Mouse (Mus musculus): ENCODE results near the gene Acadvl.

Acadvl gene

GRCm38 (mm10) chr11:70014880-70015558 lies at the start of gene Acadvl:
TSS of gene Acadvl (minus strand) at chr11:70015411.
- peak; percentile 92 to 95 for DNase-seq

DNA sequence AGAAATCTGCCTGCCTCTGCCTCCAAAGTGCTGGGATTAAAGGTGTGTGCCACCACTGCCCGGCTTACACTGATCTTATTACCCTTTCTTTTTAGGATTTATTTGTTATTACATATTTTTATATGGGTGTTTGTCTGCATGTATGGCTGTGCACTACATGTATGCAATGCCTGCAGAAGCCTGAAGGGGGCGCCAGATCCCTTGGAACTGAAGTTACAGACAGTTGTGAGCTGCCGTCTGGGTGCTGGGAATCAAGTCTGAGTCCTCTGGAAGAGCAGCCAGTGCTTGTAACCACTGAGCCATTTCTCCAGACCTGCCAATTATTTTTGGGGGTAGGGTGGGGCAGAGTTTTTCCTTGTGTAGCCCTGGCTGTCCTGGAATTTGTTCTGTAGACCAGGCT lies 47.8 kb upstream of the Acadvl start:
- no peak for DNase-seq

DNA sequence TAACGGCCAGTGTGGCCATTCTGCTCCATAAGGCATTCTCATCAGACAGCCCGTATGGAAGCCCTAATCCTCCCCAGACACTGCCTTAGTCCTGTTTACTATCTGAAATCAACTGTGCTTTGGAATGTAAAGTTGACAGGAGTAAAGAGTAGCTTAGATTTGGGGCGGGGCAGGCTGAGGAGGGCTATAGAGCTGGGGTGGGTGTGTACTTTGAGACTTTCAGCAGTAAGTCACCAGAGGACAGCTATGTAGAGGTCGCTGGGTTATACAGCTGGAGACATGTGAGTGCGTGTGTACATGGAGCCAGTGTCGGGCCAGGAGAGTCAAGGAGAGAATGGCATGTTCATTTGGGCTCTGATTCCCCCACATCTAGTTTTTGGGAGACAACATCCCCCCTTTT lies 44.7 kb upstream of the Acadvl start:
- DNase-seq: no peak

- no peak for DNase-seq
Observed at GRCm38 (mm10) chr11:70057805-70058204, 42.6 kb upstream of the Acadvl start.

DNA sequence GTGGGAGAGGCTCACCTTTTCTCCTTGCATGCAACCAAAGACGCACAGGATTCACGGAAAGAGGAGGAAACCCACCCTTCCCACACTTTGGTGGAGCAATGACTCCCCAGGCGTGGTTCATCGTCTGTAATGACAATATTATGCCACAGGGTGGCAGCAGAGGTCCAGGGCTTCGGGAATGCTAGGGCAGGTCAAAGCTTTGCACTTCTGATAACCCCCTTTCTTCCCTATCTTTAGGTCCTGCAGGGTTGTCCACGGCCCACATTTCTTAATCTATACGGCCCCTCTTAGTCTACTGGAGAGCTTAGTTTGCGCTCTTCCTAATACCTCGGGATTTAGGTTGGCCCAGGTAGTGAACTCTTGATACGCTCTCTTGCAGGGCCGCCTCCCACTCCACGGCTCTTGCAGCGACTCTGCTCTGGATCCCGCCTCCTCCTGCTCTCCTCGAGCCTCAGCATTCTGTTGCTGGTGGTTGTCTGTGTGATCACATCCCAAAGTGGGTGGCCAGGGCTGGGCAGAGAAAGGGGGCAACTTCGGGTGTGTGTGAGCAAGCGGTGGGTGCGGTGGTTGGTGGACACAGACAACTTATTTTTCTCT lies 40.5 kb upstream of the Acadvl start:
- DNase-seq: peak; percentile 74 to 85

- no peak for DNase-seq
Observed at GRCm38 (mm10) chr11:70053898-70054570, 38.8 kb upstream of the Acadvl start, which contains the start of gene Asgr1. TSS of gene Asgr1 (plus strand) at chr11:70054085.

- no peak for DNase-seq
Observed at GRCm38 (mm10) chr11:70053156-70053555, 37.9 kb upstream of the Acadvl start.

GRCm38 (mm10) chr11:70049816-70050215 lies 34.6 kb upstream of the Acadvl start:
- no peak for DNase-seq

DNA sequence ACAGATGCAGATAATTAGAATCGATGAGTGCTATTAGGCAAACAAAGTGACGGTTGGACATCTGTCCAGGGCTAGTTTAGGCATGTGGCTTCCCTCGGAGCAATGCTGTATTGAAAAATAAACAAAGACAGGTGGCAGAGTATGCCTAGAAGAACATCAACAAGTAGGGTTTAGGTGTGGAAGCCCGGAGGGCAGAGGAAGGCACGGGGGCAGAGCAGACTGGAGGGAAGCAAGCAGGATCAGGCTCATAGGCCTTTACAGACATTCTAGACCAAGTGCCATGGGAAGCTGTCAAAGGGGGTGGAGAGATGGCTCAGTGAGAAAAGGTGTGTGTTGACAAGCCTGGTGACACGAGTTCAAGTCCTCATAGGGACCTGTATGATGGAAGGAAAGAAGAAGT lies 34.2 kb upstream of the Acadvl start:
- no peak for DNase-seq

DNA sequence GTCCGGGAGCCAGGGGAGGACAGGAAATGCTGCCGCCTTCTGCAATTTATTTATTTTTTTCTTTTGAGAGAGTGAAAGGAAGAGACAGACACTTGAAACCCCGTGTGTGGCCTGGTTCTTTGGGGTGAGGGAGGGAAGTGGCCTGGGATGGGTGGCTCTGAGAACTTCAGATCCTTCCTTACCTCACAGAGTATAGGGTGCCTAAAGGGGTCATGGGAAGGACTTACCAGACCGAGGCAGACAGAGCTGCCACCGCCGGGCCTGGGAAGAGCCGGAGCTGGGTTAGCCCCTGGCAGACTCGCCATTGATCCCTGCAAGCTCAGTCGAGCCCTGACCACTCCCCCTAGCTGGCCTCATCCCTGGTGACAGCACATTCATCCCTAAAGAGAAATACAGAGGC lies 30.2 kb upstream of the Acadvl start:
- DNase-seq: no peak

DNA sequence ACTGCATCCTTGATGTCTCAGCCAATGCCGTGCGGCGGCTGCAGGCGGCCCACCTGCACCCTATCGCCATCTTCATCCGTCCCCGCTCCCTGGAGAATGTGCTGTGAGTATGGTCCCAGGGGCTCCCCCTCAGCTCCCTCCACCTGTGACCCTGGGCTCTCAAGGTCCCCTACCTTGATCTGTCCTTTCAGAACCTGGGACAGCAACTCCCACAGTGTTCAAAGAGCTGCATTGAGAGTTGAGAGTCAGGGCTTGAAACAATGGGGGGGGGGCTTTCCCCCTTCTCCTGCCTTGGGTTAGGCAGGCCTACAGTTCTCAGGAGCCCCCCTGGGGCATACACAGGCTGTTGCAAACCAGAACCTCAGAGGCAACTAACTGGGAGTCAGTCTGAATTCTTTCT lies 28.5 kb upstream of the Acadvl start:
- no peak for DNase-seq

- peak; percentile 14 to 41 for DNase-seq
Observed at GRCm38 (mm10) chr11:70042309-70043085, 27.3 kb upstream of the Acadvl start.

DNA sequence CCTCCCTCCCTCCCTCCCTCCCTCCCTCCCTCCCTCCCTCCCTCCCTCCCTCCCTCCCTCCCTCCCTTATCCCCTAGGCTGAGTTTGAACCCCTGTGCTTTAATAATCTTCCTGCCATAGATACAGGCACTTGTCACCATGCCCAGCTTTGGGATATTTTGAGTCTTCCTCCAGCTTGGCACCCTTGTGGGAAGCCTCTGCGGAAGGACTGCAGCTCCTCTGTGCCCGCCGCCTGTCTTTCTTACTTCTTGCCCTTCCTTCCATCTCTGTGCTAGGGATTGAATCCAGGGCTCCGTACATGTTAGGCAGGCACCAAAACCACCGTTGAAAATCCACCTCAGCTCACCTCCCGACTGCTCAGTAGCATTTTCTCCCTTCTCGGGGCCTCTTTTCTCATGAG lies 25.0 kb upstream of the Acadvl start:
- no peak for DNase-seq

GRCm38 (mm10) chr11:70039631-70040030 lies 24.4 kb upstream of the Acadvl start:
- no peak for DNase-seq

GRCm38 (mm10) chr11:70038174-70038573 lies 23.0 kb upstream of the Acadvl start:
- DNase-seq: no peak

DNA sequence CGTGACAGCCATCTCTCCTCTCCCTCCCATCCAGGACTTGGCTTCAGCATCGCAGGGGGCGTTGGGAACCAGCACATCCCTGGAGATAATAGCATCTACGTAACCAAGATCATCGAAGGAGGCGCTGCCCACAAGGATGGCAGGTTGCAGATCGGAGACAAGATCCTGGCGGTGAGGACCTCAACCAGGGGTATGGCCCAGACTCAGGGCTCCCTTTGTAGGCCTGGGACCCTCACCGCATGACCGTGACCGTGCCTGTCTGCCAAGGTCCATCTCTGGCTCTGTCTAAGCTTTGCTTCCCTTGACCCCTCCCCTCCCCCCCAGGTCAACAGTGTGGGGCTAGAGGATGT lies 16.1 kb upstream of the Acadvl start:
- no peak for DNase-seq

DNA sequence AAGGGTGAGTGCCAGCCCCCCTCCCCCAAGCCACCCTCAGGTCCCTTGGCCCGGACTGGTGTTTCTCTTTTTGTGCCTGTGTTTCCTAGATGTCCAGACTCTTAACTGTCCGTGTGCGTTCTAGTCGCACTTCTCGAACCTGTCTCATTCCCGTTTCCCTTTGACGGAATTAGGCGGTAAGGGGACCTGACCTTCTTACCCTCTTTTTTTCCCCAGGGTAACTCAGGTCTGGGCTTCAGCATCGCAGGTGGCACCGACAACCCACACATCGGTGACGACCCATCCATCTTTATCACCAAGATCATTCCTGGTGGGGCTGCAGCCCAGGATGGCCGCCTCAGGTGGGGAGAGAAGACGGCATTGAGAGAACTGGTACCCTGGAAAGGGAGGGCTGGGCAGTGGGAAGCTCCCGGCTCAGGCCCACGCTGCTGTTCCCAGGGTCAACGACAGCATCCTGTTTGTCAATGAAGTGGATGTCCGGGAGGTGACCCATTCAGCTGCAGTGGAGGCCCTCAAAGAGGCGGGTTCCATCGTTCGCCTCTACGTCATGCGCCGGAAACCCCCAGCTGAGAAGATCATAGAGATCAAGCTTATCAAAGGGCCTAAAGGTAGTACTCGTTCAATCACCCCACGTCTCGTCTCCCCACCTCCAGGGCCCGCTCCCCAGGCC lies 15.6 kb upstream of the Acadvl start:
- no peak for DNase-seq

DNA sequence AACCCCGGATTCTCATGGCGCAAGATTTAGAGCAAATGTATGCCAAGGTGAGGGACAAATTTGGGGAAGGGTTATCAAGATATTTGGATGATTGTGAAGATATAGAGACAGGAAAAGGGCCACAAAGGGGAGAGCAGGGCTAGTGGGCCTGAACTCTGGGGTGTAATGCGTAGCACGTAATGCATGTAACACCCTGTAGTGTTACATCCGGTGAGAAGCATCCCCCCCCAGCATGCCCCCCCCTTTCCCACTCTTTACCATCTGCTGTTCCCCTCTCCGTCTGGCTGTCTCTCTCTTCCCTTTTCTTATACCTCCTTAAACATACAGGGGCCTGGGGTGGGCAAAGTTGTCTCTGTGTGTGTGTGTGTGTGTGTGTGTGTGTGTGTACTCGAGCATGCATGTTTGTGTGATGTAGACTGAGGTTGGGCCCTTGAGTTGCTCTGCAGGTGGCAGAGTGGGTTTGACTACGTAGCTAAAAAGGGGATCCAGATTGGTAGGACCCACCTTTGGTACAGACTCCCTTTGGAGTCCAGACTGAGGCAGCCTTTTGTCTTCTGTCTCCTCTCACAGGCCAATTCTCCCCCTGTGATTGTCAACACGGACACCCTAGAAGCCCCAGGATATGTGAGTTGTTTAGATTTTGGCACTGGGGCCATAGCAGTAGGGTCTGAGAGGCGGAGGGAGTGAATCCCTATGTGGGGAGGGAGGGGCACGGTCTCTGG lies 14.8 kb upstream of the Acadvl start:
- no peak for DNase-seq

- DNase-seq: peak; percentile 66 to 78
Observed at GRCm38 (mm10) chr11:70029130-70029801, 14.1 kb upstream of the Acadvl start.

GRCm38 (mm10) chr11:70028401-70029129 lies 13.4 kb upstream of the Acadvl start:
- peak in 1 of 2 experiments; percentile 42 for DNase-seq

DNA sequence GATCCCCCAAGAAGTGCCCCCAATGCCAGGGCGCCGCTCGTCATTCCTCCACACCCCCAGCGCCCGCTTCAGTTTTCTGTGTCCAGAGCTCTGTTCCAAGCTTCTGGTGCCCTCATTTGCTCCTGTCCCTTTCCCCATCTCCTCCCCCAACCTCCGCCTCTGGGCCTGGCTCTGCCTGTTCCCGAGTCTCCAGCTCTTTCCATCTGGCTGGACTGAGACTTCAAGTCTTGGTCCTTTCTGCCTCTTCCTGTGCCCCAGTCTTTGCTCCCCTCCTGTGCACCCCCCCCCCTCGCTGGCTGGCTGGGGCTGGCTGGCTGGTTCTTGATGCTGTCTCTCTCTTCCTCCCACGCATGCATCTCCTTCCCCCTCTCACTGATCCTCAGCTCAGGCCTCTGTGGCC lies 12.2 kb upstream of the Acadvl start:
- peak; percentile 68 to 77 for DNase-seq
